Mouse (Mus musculus) cerebellum, adult 9-11 months (tissue): ENCODE results near the gene Pde11a.
A peak's percentile ranks its signal among the peaks of the same experiment; 100 is the strongest.

Experiments used
- DNase-seq: peaks from one replicate; pipeline ENCODE4 v3.0.0; 2022

Gene Pde11a

GRCm38 (mm10) chr2:76087170-76087569, 251.4 kb downstream of the Pde11a start:
- no peak for DNase-seq

DNA sequence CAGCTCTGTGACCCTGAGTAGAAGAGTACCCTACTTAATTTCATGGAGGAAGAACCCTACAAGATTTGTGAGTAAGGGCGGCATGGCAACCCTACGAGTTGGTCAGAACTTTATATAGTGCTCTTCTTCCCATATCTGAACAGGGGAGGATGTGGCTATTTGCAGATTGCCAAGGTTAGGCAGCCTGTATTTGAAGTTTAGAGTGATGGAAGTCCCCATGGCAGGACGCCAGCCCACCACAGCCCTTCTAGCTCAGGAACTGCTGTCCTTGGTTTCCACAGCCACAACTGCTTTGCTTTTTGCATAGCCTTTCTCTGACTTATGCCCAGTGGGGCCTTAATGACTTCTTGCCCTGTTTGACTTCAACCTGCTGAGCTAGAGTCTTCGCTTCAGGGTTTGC, 253.6 kb downstream of the Pde11a start:
- no peak for DNase-seq

- no peak for DNase-seq
Observed at GRCm38 (mm10) chr2:76083901-76084300, 254.7 kb downstream of the Pde11a start.

GRCm38 (mm10) chr2:76083396-76083795, 255.2 kb downstream of the Pde11a start:
- DNase-seq: no peak

DNA sequence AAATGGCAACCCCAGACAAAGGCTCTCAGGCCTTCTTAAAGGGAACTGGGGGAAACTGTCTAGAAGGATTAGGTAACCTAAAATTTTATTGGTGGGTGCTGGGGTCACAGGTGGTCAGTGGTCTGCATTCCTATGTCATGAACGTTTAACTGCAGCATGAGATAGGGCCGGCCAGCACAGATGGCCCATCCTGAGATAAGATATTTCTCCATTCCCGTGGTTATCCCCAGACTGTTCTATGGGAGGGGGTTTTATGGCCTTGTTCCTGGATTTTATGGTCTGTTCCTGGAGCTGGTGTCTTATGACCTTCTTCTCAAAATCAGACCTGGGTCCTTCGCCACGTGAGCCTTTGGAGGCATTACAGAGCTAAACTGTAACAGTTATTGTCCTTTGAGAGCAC, 256.6 kb downstream of the Pde11a start:
- no peak for DNase-seq

DNA sequence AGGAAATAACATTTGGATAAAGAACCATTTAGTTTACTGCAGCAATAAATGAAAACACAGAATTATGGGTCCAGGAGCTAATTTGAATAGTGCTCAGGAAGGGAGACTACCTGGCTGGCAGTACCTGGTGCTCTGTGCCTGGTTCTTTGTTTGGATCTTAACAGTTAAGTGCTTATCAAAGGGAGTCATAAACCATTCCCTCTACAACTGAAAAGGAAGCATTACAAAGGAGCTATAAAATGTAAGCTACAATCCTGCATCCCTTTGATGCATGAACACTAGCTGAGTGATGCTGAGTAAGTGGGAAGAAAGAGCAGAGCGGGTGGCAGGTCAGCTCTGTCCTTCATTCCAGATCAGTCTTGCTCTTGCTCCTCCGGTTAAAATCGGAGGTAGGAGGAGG, 258.0 kb downstream of the Pde11a start:
- no peak for DNase-seq

- DNase-seq: no peak
Observed at GRCm38 (mm10) chr2:76076838-76077237, 261.7 kb downstream of the Pde11a start.

DNA sequence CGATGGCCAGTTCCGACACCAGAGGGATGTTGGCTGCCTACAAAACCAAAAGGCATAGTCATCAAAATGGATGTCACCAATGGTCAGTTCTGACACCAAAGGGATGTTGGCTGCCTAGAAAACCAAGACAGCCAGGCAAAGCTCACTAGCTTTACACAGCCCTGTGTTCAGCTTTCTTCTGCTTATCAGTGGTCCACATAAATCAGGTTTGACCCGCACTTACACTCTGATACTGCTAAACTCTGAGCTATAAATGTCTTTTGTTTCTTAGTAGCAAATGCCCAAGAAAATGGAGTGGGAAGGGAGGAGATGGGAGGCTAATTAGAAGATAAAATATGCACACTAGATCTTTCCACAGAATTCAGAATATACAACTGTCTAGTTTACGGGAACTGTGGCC, 262.5 kb downstream of the Pde11a start:
- no peak for DNase-seq

- no peak for DNase-seq
Observed at GRCm38 (mm10) chr2:76073079-76073478, 265.5 kb downstream of the Pde11a start.

DNA sequence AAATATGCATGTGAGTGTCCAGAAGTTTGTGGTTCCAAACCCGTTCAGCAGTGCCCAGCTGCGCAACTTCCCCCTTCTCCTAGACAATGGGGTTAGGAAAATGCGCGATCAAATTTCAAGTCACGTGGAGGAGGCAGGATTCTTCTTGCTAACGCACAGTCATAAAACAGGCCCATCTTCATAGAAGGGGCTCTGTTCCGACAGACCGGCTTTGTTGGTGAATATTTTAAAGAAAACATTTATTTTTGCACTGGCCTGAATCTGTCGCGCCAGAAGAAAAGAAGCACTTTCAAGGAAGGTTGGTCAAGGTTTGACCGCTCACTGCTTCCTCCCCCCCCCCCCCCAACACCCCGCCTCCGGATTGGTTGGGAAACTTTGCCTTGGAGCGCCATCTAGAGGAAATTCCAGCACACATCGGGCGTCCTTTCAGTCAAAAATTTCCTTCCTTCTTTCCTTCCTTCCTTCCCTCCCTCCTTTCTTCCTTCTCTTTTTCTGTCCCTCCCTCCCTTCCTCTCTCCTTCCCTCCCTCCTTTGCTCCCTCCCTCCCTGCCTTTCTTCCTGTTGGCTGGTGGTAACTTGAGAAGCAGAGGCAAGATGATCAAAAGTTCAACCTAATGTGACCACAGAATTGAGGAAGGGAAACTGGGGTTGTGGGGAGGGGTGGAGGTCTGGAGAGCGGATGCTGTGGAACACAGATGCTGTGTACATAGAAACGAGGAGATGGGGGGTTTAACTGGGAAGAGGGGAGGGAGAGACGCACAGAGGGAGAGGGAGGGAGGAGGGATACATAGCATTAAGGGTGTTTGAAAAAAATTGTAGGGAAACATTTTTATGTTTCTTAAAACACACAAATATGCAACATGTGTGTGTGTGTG, 267.9 kb downstream of the Pde11a start:
- peak; percentile 28 for DNase-seq

DNA sequence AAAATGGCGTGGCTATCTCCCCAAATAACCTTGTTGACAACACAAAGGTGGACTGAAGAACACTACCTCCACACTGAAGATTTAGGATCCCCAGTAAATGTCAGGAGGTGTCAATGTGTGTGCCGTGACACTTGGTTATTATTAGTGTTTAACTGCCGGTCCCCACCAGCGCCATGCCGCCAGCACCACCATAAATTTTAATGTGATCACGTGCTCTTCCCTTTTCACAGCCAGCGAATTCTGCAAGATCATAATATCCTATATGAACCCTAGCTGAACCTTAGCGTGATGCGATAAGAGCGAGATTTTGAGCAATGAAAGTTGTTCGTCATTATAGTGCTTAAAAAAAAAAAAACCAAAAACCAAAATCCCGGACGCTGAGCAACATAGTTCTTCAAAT, 269.3 kb downstream of the Pde11a start:
- DNase-seq: no peak

DNA sequence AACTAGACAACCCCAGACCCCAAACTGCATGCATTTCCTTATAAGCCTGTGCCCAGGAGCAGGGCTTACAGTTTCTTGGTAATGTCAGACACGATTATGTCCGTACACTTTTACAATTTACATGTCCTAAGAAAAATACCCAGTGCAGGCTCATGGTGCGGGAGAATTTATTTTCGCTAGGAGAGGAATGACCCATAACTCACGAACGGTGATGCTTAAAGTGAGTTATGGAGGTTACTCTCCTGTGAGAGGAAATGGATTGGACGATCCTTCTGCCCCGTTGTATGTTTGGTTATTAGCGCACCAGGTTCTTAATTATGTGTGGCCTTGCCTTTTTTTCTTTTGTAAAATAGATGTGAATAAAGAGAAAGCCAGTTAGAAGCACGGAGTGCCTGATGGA, 270.4 kb downstream of the Pde11a start:
- DNase-seq: no peak

GRCm38 (mm10) chr2:76067144-76067543, 271.4 kb downstream of the Pde11a start:
- no peak for DNase-seq

DNA sequence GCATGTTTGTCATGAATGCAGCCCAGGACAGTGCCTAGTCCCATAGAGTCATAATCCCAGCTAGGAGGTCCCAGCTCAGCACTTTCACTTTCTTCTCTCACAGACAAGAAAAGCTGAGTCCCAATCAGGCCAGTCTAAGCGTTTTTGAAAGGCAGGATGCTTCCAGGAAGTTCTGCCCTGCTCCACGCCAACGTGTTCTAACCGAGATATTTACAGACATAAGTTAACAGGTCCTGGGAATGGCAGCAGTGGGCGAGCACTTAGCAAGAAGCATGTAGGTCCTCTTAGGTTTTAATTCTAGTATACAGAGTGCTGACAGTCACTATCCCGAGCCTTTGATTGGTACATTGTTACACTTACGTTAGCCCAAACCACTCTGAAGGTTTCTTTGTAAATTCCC, 273.3 kb downstream of the Pde11a start:
- DNase-seq: no peak

GRCm38 (mm10) chr2:76064078-76064477, 274.5 kb downstream of the Pde11a start:
- DNase-seq: peak; percentile 9

- DNase-seq: no peak
Observed at GRCm38 (mm10) chr2:76060207-76060606, 278.4 kb downstream of the Pde11a start.

- DNase-seq: no peak
Observed at GRCm38 (mm10) chr2:76059595-76059994, 279.0 kb downstream of the Pde11a start.

DNA sequence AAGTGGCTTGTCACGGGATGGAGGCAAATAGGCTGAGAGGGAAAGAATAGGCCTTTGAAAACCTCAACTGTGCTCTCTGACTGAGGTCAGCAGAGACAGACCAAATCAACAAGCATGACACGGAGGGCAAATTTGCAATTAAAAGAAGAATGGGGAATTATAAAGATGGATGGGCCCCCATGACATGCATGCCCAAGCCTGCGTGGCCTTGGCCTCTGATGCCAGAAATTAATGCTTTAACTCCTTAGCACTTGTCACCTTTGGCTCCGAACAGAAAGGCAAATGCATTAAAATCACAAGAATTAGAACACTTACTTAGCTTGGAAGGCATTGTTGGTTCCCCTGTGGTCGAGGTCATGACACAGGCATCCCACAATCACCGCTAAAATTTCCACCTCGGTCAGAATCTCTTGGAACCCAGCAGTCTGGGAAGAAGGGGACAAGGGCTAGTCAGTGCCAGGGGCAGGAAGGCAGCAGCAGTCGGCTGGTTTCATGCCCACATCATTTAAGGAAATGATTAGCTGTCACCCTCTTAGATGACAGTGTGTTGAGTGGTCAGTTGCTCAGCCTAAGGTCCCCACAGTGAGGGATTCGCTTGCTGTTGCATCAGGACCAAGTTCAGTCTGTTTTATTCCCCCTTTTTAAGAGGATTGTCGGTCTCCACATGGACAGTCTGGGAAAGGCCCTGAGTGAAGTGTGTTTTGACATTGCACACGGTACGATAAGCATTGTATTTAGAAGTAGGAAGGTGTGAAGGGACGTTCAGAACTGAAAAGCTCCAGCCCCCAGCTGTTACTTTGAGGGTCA, 279.7 kb downstream of the Pde11a start:
- DNase-seq: no peak

GRCm38 (mm10) chr2:76057555-76057954, 281.0 kb downstream of the Pde11a start:
- no peak for DNase-seq

DNA sequence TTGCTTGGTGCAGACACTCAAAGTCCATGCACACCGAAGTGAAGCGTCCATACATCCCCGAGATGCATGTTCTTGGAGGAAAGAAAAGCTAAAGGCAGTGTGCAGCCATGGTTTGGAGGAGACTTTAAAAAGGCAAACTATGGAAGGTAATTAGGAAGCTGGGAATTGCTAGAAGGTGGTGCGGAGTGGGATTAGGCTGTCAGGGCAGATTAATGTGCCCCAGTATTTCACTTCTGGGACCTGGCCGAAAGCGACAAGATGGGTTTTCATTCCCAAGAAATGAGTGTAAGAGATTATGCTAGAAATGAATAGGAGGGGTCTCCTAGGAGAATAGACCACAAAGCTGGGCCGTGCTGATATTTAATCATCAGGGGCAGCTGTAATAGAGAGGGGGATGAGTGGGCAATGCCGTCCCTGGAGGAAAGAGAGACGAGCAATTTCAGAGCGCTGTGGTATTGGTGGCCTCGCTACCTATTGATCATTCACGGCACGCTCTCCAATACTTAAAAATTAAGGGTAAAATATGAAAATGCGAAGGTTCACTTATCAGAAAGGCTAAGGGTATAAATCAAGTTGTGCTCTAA, 284.7 kb downstream of the Pde11a start:
- no peak for DNase-seq

GRCm38 (mm10) chr2:76052897-76053505, 285.6 kb downstream of the Pde11a start:
- DNase-seq: no peak

DNA sequence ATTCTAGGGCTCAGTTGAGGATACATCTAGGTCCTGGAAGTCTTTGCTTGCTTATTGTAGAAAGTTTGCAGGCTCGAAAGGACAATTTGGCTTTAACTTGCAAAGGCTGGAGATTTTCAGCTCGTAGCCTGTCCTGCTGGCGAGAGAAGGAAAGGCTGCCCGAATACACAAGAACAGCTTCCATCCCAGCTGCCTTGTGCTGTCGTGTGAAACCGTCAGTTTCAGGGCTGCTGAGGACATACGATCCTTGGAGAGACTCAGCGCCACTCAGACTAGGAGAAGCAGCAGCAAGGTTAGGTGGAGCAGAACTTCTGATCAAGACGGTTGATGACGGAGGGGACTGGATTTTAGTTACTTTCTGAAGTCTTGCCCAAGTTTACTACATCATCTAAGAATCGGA, 287.2 kb downstream of the Pde11a start:
- DNase-seq: no peak

GRCm38 (mm10) chr2:76050911-76051310, 287.7 kb downstream of the Pde11a start:
- no peak for DNase-seq
